Mouse (Mus musculus): ENCODE results near the gene Trio. TPM values are rescaled to one million over a fixed set of nuclear protein-coding genes. Genes with fewer than 3 reads are reported as not detected.
A peak's percentile ranks its signal among the peaks of the same experiment; 100 is the strongest.

The Trio gene
- total RNA-seq, 2 experiments from 2014 or later: 37.3 to 50.8 TPM

GRCm38 (mm10) chr15:27994870-27995269 lies 30.8 kb downstream of the Trio start:
- no peak for ATAC-seq (ENCODE audit: poor library complexity, severe bottlenecking)

- ATAC-seq (ENCODE audit: poor library complexity, severe bottlenecking): no peak
Measured at GRCm38 (mm10) chr15:27993528-27993927, 32.1 kb downstream of the Trio start.

GRCm38 (mm10) chr15:27992596-27992995 lies 33.1 kb downstream of the Trio start:
- ATAC-seq (ENCODE audit: poor library complexity, severe bottlenecking): no peak

GRCm38 (mm10) chr15:27991892-27992593 lies 33.6 kb downstream of the Trio start:
- ATAC-seq (ENCODE audit: poor library complexity, severe bottlenecking): no peak

- peak; percentile 49 for ATAC-seq (ENCODE audit: poor library complexity, severe bottlenecking)
Measured at GRCm38 (mm10) chr15:27991066-27991701, 34.5 kb downstream of the Trio start.

- no peak for ATAC-seq (ENCODE audit: poor library complexity, severe bottlenecking)
Measured at GRCm38 (mm10) chr15:27987979-27988378, 37.7 kb downstream of the Trio start.

- no peak for ATAC-seq (ENCODE audit: poor library complexity, severe bottlenecking)
Measured at GRCm38 (mm10) chr15:27984881-27985280, 40.8 kb downstream of the Trio start.

GRCm38 (mm10) chr15:27981764-27982500 lies 43.7 kb downstream of the Trio start:
- peak; percentile 82 for ATAC-seq (ENCODE audit: poor library complexity, severe bottlenecking)

- no peak for ATAC-seq (ENCODE audit: poor library complexity, severe bottlenecking)
Measured at GRCm38 (mm10) chr15:27981258-27981657, 44.4 kb downstream of the Trio start.

- ATAC-seq (ENCODE audit: poor library complexity, severe bottlenecking): no peak
Measured at GRCm38 (mm10) chr15:27980436-27980835, 45.2 kb downstream of the Trio start.

- ATAC-seq (ENCODE audit: poor library complexity, severe bottlenecking): peak; percentile 33
Measured at GRCm38 (mm10) chr15:27976950-27977349, 48.7 kb downstream of the Trio start.

GRCm38 (mm10) chr15:27976366-27976765 lies 49.3 kb downstream of the Trio start:
- no peak for ATAC-seq (ENCODE audit: poor library complexity, severe bottlenecking)

- peak; percentile 83 for ATAC-seq (ENCODE audit: poor library complexity, severe bottlenecking)
Measured at GRCm38 (mm10) chr15:27974637-27975036, 51.0 kb downstream of the Trio start.

GRCm38 (mm10) chr15:27968183-27968582 lies 57.5 kb downstream of the Trio start:
- ATAC-seq (ENCODE audit: poor library complexity, severe bottlenecking): no peak

- ATAC-seq (ENCODE audit: poor library complexity, severe bottlenecking): no peak
Measured at GRCm38 (mm10) chr15:27967128-27967876, 58.3 kb downstream of the Trio start.

- ATAC-seq (ENCODE audit: poor library complexity, severe bottlenecking): no peak
Measured at GRCm38 (mm10) chr15:27964877-27965276, 60.8 kb downstream of the Trio start.

GRCm38 (mm10) chr15:27963506-27963905 lies 62.1 kb downstream of the Trio start:
- ATAC-seq (ENCODE audit: poor library complexity, severe bottlenecking): no peak

GRCm38 (mm10) chr15:27960642-27961041 lies 65.0 kb downstream of the Trio start:
- no peak; the same call in 1 of the 2 replicates for ATAC-seq (ENCODE audit: poor library complexity, severe bottlenecking)

- no peak for ATAC-seq (ENCODE audit: poor library complexity, severe bottlenecking)
Measured at GRCm38 (mm10) chr15:27957867-27958266, 67.8 kb downstream of the Trio start.

- ATAC-seq (ENCODE audit: poor library complexity, severe bottlenecking): no peak
Measured at GRCm38 (mm10) chr15:27955614-27956013, 70.0 kb downstream of the Trio start.

GRCm38 (mm10) chr15:27954356-27954755 lies 71.3 kb downstream of the Trio start:
- ATAC-seq (ENCODE audit: poor library complexity, severe bottlenecking): no peak

Data from megakaryocyte, adult 5-6 weeks (primary cell).